Mouse (Mus musculus) lung, postnatal 4 days (tissue): ENCODE data around the gene Tubd1.

ENCODE experiments used
- DNase-seq, 2 experiments: peaks; one replicate each; pipeline ENCODE4 v3.0.0; 2021

The Tubd1 gene

GRCm38 (mm10) chr11:86584898-86585597, 40.3 kb downstream of the Tubd1 start:
- no peak for DNase-seq

- DNase-seq = no peak
Measured at GRCm38 (mm10) chr11:86585598-86585984, 40.8 kb downstream of the Tubd1 start.

GRCm38 (mm10) chr11:86586177-86586867, 41.5 kb downstream of the Tubd1 start:
- peak in 1 of 2 experiments; percentile 58 for DNase-seq

GRCm38 (mm10) chr11:86586868-86587792, 42.3 kb downstream of the Tubd1 start:
- peak; percentile 82 to 85 for DNase-seq

- no peak for DNase-seq
Measured at GRCm38 (mm10) chr11:86587830-86588229, 43.0 kb downstream of the Tubd1 start.

GRCm38 (mm10) chr11:86588583-86589298, 44.0 kb downstream of the Tubd1 start:
- DNase-seq = no peak

GRCm38 (mm10) chr11:86590066-86590465, 45.3 kb downstream of the Tubd1 start:
- no peak for DNase-seq

- peak in 1 of 2 experiments; percentile 57 for DNase-seq
Measured at GRCm38 (mm10) chr11:86590579-86590978, 45.8 kb downstream of the Tubd1 start.

- DNase-seq = no peak
Measured at GRCm38 (mm10) chr11:86591301-86591845, 46.6 kb downstream of the Tubd1 start.

GRCm38 (mm10) chr11:86591931-86592616, 47.3 kb downstream of the Tubd1 start:
- no peak for DNase-seq

- DNase-seq = no peak
Measured at GRCm38 (mm10) chr11:86592993-86593392, 48.2 kb downstream of the Tubd1 start.

- DNase-seq = no peak
Measured at GRCm38 (mm10) chr11:86593443-86593842, 48.7 kb downstream of the Tubd1 start.

GRCm38 (mm10) chr11:86594188-86594876, 49.5 kb downstream of the Tubd1 start:
- no peak for DNase-seq

- no peak for DNase-seq
Measured at GRCm38 (mm10) chr11:86595366-86595765, 50.6 kb downstream of the Tubd1 start.

GRCm38 (mm10) chr11:86596187-86596960, 51.6 kb downstream of the Tubd1 start:
- DNase-seq = peak; percentile 71 to 83

GRCm38 (mm10) chr11:86596976-86597375, 52.2 kb downstream of the Tubd1 start:
- no peak for DNase-seq

GRCm38 (mm10) chr11:86598154-86598553, 53.4 kb downstream of the Tubd1 start:
- DNase-seq = no peak

GRCm38 (mm10) chr11:86598572-86598971, 53.8 kb downstream of the Tubd1 start:
- no peak for DNase-seq

GRCm38 (mm10) chr11:86599378-86600208, 54.8 kb downstream of the Tubd1 start:
- no peak for DNase-seq
